In genomic region chr17:10997291-10997690, GRCm38 (mm10) we compare ENCODE assay signal across 10 mouse cellular contexts.
"Had no signal": no experiment of that assay in that cellular context is flagged by ENCODE, and none has a peak within 500 bp of the region (broad histone marks: within the 10 kb centered on the region; RNA-seq: fewer than 3 reads in every experiment).

No protein-coding gene starts in this region.

- H3K9ac ChIP-seq: limb, embryonic 13.5 days; liver, embryonic 14.5 days; midbrain, embryonic 12.5 days; neural tube, embryonic 13.5 days had no signal

- H3K27ac ChIP-seq: limb, embryonic 13.5 days; liver, embryonic 14.5 days; midbrain, embryonic 12.5 days; neural tube, embryonic 13.5 days had no signal

- H3K27me3 ChIP-seq: limb, embryonic 13.5 days; midbrain, embryonic 12.5 days; neural tube, embryonic 13.5 days had no signal

- H3K4me3 ChIP-seq: limb, embryonic 13.5 days; midbrain, embryonic 12.5 days; myocyte; neural tube, embryonic 13.5 days had no signal

- DNase-seq: kidney, postnatal 25 days; lung, adult 18-20 months; right cerebral cortex, adult 18-20 months; right cerebral cortex, postnatal 25 days; thymus, postnatal 4 days had no signal

- H3K9me3 ChIP-seq: limb, embryonic 13.5 days; midbrain, embryonic 12.5 days; neural tube, embryonic 13.5 days had no signal

- H3K4me1 ChIP-seq: limb, embryonic 13.5 days; midbrain, embryonic 12.5 days; neural tube, embryonic 13.5 days had no signal

- H3K4me2 ChIP-seq: limb, embryonic 13.5 days; midbrain, embryonic 12.5 days; neural tube, embryonic 13.5 days had no signal

- H3K36me3 ChIP-seq: limb, embryonic 13.5 days; midbrain, embryonic 12.5 days; neural tube, embryonic 13.5 days had no signal
